Mouse (Mus musculus) ES-E14 (cell line): ENCODE measurements at regions not wholly inside any gene's neighbourhood (a gene's known extent, or its start where the extent isn't known, plus 50 kb on each side); places are given as distances from the start of the nearest gene placed in this dataset.

Experiments used
- CHD2 ChIP-seq: IDR thresholded peaks from 2 replicates; pipeline ENCODE4 v1.6.1; 2014; ENCODE audit warnings: mild to moderate bottlenecking, low read depth, low read length, inconsistent platforms
- HCFC1 ChIP-seq: IDR thresholded peaks from 2 replicates; pipeline ENCODE4 v1.6.1; 2012; ENCODE audit warnings: low read length, inconsistent platforms, borderline replicate concordance; ENCODE audit not compliant: insufficient read depth
- MAFK ChIP-seq: IDR thresholded peaks from 2 replicates; pipeline ENCODE4 v1.6.1; 2014; ENCODE audit warnings: mild to moderate bottlenecking, low read depth, low read length, inconsistent platforms; ENCODE audit not compliant: insufficient read depth
- ZC3H11A ChIP-seq: IDR thresholded peaks from 2 replicates; pipeline ENCODE4 v1.6.1; 2012; ENCODE audit warnings: low read depth, mild to moderate bottlenecking, inconsistent platforms, low read length, borderline replicate concordance
- ZNF384 ChIP-seq: IDR thresholded peaks from 2 replicates; pipeline ENCODE4 v1.6.1; 2012; ENCODE audit warnings: low read depth, low read length, inconsistent platforms

- no peak for TF ChIP-seq HCFC1
- no peak for TF ChIP-seq ZC3H11A
- no peak for TF ChIP-seq CHD2
- no peak for TF ChIP-seq ZNF384
- no peak for TF ChIP-seq MAFK
Observed at GRCm38 (mm10) chr5:111823420-111823819, 89.7 kb downstream of the Gm26897 start.
